Mouse (Mus musculus) heart, postnatal 4 days (tissue): ENCODE data around the gene Zp3r. TPM values are rescaled to one million over a fixed set of nuclear protein-coding genes. Genes with fewer than 3 reads are reported as not detected.

Experiments
- total RNA-seq, 2 experiments: library from RNA; stranded (reverse); gene quantifications; 2 replicates each; pipeline ENCODE4 v1.2.3; 2021

Zp3r gene
- total RNA-seq, 2 experiments from 2014 or later: not detected

Other genes starting within 250 kb of the Zp3r start
- gene Cd55b, start 206.6 kb downstream of the Zp3r start, total RNA-seq: not detected
- 10 to 100 TPM; 11.4 to 13.2 TPM for gene Cd55, start 166.9 kb downstream of the Zp3r start, total RNA-seq
- gene C4bp, start 32.0 kb upstream of the Zp3r start, total RNA-seq: not detected
- not detected for gene Gm29427, start 86.2 kb upstream of the Zp3r start, total RNA-seq
- gene Yod1, start 87.7 kb upstream of the Zp3r start, total RNA-seq: 1 to 10 TPM; 6.4 to 6.5 TPM
- gene Pfkfb2, start 99.6 kb upstream of the Zp3r start, total RNA-seq: 10 to 100 TPM; 25.6 to 26.0 TPM
- under 1 TPM; 0.79 to 0.97 TPM for gene AA986860, start 102.4 kb upstream of the Zp3r start, total RNA-seq
- under 1 TPM; 0.38 to 0.76 TPM for gene Fcamr, start 171.3 kb upstream of the Zp3r start, total RNA-seq
- gene Pigr, start 197.1 kb upstream of the Zp3r start, total RNA-seq: not detected
- 1 to 10 TPM in 1 of 2 experiments, under 1 TPM in 1; 0.63 to 1.2 TPM for gene Fcmr, start 236.0 kb upstream of the Zp3r start, total RNA-seq